Mouse (Mus musculus): ENCODE measurements around the gene Ssb.

Gene Ssb

GRCm38 (mm10) chr2:69861485-69862091 is at the start of gene Ssb:
Ssb (plus strand) TSS chr2:69861562.
- peak; percentile 79 to 93 for DNase-seq (ENCODE audit: low spot score in 2 of 2)

DNA sequence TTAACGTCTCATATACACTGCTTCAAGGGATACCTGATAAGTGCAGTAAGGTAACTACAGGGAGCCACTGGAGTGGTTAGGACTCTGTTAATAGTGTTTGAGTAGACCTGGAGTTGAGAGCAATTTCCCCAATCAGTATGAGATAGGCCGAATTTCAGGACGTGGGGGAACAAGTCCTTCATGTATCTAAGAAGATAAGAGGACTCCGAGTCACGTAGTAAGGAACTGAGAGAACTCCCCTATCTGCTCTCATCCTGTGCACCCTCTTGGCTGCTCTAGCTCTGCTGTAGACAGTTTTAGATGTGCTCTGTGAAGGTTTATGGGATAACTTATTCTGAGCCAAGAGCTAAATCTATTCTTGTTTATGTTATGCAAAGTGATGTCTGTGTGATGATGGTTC is 44.8 kb upstream of the Ssb start:
- DNase-seq (ENCODE audit: low spot score in 2 of 2) = no peak

GRCm38 (mm10) chr2:69818350-69819085 is 42.8 kb upstream of the Ssb start:
- no peak for DNase-seq (ENCODE audit: low spot score in 2 of 2)

DNA sequence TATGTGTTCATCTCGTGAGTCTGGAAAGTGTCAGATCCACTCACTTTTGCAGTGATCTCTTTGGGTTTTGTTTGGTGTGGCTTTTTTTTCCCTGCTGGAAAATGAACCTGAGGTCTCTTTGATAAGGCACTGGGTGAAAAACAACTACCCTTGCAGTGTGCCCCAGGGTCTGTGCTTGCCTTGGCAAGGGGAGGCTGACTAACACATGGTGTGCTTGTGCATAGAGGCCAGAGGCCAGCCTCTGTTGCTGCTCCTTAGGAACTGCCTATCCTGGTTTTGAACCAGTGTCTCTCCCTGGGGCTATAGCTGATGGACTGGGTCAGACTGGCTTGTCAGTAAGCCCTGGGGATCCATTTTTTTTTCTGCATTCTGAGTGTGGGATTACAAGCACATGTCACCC is 41.2 kb upstream of the Ssb start:
- no peak for DNase-seq (ENCODE audit: low spot score in 2 of 2)

DNA sequence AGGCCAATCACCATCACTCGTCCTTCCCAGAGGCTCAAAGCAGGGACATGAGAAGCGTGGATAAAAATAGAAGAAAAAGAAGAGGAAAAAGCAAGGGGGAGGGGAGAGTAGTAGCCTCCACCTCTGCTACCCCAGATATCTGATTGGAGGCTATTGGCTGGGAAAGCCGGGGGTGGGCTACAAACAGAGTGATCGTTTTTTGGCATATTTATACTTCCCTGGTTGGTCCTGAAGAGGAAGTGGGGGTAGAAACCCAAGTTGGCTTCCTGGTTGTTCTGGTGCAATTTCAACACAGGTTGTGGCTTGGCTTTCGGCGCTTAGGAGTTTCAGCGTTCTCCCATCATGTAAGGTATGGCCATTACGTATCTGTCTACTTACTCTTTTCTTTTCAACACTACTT is 39.7 kb upstream of the Ssb start, which contains the start of gene Klhl23:
Gene Klhl23 (plus strand): TSS at position 234 of the 400 bp plus-strand sequence.
- no peak for DNase-seq (ENCODE audit: low spot score in 2 of 2)

- peak; percentile 32 to 62 for DNase-seq (ENCODE audit: low spot score in 2 of 2)
Measured at GRCm38 (mm10) chr2:69822361-69823128, 38.8 kb upstream of the Ssb start.

DNA sequence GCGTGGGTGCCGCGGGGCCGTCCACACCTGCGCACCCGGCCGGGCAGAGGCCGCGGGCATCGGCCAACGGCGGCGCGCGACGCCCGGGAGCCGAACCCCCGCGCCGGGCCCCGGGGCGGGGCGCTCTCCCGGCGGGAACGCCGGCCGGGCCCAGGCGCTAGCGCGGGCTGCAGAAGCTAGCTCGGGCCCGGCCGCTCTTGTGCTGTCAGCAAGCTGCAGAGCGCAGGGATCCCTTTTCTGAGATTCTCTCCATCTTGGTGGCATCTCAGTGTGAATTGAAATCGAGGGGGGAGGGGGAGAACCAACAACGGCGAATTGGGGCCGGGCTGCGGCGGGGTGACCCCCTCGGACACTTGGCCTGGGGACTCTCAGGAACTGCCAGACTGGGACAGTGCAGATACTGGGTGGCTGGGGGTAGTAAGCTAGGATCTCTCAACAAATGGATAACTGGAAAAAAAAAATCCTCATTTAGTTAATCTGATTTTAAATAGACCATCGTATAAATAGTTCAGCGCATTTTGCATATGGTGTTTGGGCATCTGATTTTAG is 38.2 kb upstream of the Ssb start:
- peak in 1 of 2 experiments; percentile 55 for DNase-seq (ENCODE audit: low spot score in 2 of 2)

DNA sequence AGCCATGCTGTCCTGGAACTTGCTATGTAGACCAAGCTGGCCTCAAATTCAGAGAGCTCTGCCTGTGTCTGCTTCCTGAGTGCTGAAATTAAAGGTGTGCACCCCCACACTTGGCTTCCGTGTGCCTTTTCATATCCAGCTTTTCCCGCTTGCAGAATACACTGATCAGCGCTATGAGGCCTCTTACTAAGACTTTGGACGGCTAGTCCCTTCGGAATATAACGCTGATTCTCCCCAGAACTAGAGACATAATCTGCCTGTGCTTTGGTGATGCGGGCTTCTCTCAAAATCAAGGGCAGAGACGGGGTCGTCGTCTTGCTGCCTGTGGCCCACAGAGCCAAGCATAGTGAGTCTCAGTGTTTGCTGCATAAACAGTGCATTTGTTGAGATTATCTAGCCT is 35.5 kb upstream of the Ssb start:
- no peak for DNase-seq (ENCODE audit: low spot score in 2 of 2)

GRCm38 (mm10) chr2:69826380-69826779 is 35.0 kb upstream of the Ssb start:
- peak in 1 of 2 experiments; percentile 8 for DNase-seq (ENCODE audit: low spot score in 2 of 2)

GRCm38 (mm10) chr2:69828031-69828430 is 33.3 kb upstream of the Ssb start:
- DNase-seq (ENCODE audit: low spot score in 2 of 2) = no peak

DNA sequence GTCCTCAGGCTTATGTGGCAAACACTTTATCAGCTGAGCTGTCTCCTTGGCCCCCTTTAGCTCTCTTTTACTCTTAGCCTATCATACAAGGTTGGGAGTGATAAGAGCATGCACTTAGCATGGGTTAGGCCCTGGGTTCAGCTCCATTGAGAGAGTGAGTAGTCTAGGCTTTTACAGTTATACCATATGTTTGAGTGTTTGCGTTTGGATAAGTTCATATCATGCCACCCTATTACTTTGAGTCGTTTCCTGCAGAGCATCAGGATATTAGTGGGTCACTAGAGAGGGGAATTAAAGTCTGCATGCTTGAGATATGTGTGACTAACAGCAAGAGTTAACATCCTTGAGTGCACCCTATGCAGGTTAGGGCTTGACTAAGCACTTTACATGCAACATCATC is 31.7 kb upstream of the Ssb start:
- DNase-seq (ENCODE audit: low spot score in 2 of 2) = no peak

- DNase-seq (ENCODE audit: low spot score in 2 of 2) = no peak
Measured at GRCm38 (mm10) chr2:69830116-69830515, 31.2 kb upstream of the Ssb start.

GRCm38 (mm10) chr2:69837244-69837967 is 24.0 kb upstream of the Ssb start:
- DNase-seq (ENCODE audit: low spot score in 2 of 2) = no peak

- no peak for DNase-seq (ENCODE audit: low spot score in 2 of 2)
Measured at GRCm38 (mm10) chr2:69837996-69838395, 23.4 kb upstream of the Ssb start.

DNA sequence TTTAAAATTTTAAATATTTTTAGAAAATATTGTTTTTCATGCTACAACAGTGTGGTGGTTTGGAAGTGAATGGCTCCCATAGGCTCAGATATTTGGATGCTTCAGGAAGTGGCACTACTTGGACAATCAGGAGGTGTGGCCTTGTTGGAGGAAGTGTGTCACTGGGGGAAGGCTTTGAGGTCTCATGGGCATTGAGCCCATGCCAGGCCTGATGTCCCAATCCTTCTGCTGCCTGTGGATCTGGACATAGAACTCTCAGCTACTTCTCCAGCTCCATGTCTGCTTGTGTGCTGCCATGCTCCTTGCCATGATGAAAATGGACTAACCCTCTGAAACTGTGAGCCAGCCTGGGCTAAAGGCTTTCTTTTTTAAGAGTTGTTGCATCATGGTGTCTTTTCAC is 22.7 kb upstream of the Ssb start:
- DNase-seq (ENCODE audit: low spot score in 2 of 2) = no peak

- DNase-seq (ENCODE audit: low spot score in 2 of 2) = peak in 1 of 2 experiments; percentile 26
Measured at GRCm38 (mm10) chr2:69840261-69840660, 21.1 kb upstream of the Ssb start.

GRCm38 (mm10) chr2:69849215-69849614 is 12.1 kb upstream of the Ssb start:
- DNase-seq (ENCODE audit: low spot score in 2 of 2) = no peak

GRCm38 (mm10) chr2:69851427-69852058 is 9.8 kb upstream of the Ssb start:
- no peak for DNase-seq (ENCODE audit: low spot score in 2 of 2)

- no peak for DNase-seq (ENCODE audit: low spot score in 2 of 2)
Measured at GRCm38 (mm10) chr2:69856392-69856791, 5.0 kb upstream of the Ssb start.

- no peak for DNase-seq (ENCODE audit: low spot score in 2 of 2)
Measured at GRCm38 (mm10) chr2:69857882-69858281, 3.5 kb upstream of the Ssb start.

GRCm38 (mm10) chr2:69860972-69861452 is 350 bp upstream of the Ssb start:
- DNase-seq (ENCODE audit: low spot score in 2 of 2) = no peak

All from cerebellum, postnatal 4 days (tissue).